Mouse (Mus musculus) thymus, postnatal 4 days (tissue): ENCODE results near the gene Zfp963.

Experiments
- DNase-seq: peaks from one replicate; pipeline ENCODE4 v3.0.0; 2021

Zfp963 gene

DNA sequence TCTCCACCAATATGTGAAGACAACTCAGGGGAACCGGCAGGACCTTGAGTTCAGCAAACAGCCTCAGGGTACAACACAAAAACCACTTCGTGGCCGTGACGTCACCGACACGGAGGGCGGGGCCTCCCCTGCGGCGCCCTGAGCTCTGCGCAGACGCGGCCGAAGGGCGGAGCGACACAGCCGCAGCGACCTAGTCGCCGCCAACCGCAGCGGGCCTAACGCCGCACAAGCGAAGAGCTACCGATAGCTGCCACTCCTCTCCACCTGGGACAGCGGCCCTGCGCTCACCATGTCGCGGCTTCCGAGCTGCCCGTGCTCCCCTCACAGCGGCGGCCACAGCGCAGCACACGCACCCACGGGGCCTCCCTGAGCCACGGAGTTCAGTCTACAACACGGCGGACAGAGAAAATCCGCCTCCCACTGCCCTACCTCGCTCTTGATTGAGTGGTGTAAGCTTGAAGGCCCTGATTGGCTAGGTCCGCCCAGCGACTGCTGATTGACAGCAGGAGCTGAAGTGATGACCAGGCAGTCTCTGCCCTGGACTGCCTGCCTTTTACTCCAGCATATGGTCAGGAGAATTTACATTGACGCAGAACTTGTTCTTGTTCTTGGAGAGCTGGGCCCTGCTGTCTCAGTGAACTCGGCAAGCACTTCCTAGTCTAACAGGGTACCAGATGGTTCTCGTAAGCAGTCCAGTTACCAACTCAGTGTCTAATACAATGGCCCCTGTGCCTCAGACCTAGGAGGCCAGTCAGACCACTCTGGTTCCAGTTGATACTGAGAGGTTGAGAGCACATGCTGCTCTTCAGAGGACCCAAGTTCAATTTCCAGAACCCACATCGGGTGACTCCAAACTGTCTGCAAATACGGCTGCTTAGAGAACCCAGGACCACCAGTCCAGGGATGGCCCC lies at the start of gene Zfp963:
TSS of gene Zfp963 (minus strand) at position 427 of the 911 bp plus-strand sequence.
- DNase-seq = peak; percentile 99

DNA sequence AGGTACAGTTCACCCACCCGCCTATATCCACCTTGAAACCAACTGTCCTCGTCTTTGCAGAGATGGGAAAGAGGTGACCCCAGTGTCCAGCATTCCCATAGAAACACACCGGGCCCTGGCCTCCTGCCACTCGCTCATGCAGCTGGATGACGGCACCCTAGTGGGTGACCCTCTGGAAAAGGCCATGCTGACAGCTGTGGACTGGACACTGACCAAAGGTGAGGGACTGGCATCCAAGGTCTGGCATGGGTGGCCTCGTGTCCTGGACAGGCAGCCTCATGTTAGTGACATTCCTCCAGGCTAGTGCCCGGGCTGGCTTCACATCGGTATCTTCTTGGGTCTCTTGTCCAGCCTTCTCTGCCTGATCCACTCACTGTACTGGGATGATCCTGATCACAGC lies 49.5 kb upstream of the Zfp963 start:
- peak; percentile 9 for DNase-seq

DNA sequence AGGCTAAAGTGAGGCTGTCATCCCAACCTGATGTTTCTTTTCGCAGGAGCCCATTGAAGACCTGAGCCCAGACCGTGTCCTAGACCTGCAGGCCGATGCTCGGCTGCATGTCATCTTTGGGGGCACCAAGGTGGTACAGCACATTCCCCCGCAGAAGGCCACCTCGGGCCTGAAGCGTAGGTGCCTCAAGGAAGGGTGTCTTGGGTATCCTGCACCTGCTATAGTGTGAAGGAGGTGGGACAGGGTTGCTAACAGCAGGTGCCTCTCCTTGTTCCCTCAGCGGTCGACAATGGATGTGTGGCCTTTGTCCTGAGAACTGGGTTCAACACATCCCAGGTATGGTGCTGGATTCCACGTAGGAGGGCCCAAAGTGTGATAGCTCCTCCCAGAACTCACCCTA lies 47.9 kb upstream of the Zfp963 start:
- peak; percentile 2 for DNase-seq

DNA sequence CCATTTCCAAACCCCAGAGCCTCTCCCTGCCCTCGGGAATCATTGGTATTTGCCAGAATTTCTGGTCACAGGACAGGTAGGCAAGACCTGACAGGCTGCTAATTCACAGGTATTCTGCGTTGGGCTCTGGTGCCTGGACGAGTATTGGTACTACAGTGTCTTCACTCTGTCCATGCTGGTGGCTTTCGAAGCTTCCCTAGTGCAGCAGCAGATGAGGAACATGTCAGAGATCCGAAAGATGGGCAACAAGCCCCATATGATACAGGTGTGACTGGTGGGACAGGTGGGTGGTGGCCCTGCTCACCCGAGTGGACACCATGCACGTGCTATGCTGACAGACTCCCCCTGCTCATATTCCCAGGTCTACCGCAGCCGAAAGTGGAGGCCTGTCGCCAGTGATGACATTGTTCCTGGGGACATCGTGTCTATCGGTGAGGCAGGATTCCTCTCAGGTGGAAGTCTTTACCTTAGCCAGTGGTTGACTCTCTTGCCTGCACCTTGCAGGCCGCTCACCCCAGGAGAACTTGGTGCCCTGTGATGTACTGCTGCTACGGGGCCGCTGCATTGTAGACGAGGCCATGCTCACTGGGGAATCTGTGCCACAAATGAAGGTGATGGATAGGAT lies 47.1 kb upstream of the Zfp963 start:
- peak; percentile 3 for DNase-seq

DNA sequence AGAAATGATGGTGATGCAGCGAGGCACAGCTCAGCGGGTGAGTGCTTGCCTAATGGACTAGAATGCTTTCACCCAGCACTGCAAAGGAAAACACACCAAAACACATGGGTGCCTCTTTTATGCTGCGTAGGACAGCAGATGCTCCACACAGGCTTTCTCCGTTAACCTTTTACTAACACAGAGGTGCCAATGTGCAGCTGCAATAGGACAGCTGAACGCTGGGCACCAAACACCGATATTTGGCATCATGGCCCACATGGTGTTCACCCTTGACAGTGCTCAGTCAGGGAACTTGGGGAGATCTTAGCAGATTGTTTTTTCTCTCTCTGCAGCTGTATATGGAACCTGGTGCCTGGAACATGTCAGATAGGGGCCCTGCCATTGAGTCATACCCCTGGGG lies 45.1 kb upstream of the Zfp963 start:
- peak; percentile 1 for DNase-seq

DNA sequence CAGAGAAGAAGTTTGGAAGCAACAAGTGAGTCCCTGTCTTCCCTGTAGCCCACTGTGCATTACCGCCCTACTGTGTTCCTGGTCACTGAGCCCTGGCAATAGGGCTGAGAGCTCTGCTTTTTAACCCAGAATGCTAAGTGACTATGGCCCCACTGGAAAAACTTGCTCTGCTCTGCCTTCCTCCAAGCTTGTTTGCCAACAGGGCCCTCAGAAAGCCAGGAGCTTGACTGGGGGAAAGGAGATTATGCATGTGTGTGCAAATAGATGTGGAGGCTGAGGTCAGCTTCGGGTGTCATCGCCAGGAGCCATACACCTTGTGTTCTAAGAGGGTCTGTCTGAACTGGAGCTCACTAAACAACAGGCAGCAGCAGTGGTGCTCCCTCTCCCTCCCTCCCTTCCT lies 44.3 kb upstream of the Zfp963 start:
- DNase-seq = peak; percentile 3

DNA sequence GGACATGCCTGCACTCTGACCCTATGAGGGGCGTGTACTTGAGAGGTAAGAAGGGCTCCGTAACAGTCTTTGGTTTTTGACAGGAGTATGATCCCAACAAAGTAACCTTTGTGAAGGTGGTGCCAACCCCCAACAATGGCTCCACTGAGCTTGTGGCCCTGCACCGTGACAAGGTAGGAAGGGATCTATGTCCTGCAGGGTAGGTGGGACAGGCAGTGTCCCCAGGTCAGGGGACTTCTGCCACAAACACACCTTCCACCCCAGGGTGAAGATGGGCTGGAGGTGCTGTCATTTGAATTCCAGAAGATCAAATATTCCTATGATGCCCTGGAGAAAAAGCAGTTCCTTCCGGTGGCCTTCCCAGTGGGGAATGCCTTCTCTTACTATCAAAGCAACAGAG lies 43.9 kb upstream of the Zfp963 start:
- DNase-seq = peak; percentile 4

DNA sequence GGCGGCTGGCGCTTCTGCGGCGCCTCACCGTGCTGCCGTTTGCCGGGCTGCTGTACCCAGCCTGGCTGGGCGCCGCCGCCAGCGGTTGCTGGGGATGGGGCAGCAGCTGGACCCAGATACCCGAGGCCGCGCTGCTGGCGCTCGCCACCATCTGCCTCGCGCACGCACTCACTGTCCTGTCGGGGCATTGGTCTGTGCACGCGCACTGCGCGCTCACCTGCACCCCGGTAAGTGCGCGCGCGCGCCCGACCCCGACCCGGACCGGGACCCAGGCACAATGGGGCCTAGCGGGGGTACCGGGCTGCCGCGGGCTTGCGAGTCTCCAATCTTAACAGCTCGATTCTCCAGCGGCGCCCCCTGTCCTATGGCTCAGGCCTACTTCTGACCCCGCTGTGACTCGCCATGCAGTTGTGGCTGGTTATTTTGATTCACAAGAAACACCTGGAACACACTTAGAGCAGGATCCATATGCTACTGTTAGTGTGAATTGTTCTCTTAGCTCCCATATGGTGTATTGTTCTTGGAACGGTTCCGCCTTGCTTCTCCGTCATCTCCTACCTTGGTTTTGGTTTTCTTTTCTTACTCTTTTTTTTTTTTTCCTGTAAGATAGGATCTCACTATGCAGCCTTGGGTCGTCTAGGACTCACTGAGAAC lies 41.8 kb upstream of the Zfp963 start:
- peak; percentile 78 for DNase-seq

DNA sequence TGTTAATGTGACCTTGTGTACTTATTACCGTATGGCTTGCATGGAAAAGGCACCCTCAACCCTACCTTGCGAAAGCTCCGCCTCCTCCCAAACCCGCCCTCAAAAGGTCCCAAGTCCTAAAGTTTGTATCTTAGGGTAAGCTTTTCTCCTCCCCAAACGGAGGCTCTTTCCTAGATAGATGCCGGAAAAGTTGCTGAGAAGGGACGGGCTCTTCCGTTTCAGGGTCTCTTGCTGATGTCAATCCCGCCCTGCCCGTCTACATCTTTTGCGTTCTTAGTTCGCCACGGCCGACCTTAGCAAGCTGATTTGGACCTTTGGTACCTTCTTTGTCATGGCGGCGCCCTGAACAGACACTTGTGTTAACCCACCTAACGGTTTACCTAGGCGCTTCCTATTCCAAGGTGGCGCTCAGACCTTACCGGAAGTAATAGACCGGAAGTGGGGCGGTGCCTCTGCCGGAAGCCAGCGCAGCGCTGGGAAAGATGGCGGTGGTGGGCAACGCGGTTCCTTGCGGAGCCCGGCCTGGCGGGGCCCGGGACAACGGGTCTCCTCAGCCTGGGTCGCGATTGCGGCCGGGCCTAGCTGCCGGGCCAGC lies 41.1 kb upstream of the Zfp963 start, which contains the start of the genes Atp13a1 and Zfp866:
TSS of gene Atp13a1 (plus strand) at position 391 of the 595 bp plus-strand sequence.
TSS of gene Zfp866 (minus strand) at position 406 of the 595 bp plus-strand sequence.
- DNase-seq = peak; percentile 92

DNA sequence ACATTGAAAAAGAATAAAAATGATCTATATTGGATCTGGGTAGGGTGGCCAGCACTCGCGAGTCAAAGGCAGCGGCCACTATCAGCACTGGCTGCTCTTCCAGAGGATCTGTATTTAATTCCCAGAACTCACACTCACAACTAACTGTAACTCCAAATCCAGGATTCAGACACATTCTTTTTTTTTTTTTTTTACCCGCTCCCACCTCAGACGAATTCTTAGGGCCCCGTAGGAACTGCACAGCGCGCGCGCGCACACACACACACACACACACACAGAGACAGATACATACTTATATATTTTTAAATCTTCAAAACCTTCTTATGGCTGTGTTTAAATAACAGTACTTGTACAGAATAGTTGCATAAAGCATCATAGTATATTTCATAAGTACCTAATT lies 40.6 kb upstream of the Zfp963 start:
- DNase-seq = peak; percentile 46

DNA sequence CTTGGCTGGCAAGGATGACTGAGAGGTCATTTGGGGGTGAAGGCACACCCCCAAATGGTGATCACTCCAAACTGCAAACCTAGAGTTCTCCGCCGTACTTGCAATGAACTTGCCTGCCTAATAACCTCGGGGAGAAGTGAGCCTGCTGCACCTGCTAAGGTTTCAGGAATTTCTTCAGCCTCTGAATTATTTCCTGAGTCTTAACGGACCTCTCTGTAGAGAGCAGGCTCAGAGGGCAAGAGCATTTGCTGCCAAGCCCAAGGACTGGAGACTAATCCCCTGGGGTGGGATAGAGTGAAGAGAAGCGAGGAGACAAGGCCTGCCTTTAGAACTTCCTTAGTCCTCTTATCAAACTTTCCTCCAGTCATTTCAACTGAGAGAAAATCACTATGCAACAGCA lies 40.0 kb upstream of the Zfp963 start:
- DNase-seq = peak; percentile 8

DNA sequence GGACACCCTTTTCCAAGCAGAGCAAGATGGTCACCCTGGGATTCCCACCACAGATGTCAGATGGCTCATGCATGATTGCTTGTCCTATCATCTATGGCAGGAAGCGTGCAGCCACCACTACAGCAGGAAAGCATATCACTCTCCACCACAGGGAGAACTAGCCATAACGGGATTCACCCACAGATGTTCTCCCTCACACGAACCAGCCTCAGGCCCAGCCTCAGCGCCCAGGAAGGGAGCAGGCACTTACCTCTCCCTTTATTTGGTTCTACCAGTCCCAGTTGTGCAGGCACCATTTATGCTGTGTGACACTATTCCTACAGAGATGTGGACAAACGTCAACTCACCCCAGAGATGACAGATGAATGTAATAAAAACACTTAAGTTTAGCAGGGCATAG lies 39.3 kb upstream of the Zfp963 start:
- DNase-seq = peak; percentile 5

DNA sequence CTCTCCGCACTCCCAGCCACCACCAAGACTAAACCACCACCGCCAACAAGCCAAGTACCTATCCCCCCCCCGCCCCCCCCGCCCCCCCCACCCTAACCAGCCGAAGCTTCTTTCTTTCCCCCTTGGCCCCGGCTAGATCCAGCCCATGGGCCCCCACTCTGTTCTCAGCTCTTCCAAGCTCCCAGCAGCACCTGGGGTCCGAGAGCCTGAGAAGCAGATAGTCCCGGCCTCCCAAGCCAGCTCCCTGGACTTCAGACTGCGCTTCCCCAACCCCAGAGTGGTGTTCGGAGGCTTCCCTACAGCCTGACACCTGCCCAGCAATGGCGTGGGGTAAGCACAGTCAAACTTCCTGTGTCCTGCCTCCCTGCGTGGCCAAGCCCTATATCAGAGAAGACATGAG lies 27.3 kb upstream of the Zfp963 start:
- no peak for DNase-seq

DNA sequence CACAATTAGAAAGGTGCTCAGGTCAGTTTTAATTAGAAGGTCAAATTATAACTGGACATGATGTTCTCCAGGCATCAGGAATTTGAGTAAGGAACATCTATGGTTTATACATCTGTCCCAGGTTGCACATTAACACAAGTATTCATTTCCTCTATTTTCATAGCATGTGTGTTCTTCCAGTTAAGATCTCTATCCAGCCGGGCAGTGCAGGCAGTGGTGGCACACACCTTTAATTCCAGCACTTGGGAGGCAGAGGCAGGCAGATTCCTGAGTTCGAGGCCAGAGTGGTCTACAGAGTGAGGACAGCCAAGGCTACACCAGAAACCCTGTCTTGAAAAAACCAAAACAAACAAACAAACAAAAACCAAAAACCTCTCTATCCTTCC lies 25.4 kb upstream of the Zfp963 start:
- DNase-seq = no peak

DNA sequence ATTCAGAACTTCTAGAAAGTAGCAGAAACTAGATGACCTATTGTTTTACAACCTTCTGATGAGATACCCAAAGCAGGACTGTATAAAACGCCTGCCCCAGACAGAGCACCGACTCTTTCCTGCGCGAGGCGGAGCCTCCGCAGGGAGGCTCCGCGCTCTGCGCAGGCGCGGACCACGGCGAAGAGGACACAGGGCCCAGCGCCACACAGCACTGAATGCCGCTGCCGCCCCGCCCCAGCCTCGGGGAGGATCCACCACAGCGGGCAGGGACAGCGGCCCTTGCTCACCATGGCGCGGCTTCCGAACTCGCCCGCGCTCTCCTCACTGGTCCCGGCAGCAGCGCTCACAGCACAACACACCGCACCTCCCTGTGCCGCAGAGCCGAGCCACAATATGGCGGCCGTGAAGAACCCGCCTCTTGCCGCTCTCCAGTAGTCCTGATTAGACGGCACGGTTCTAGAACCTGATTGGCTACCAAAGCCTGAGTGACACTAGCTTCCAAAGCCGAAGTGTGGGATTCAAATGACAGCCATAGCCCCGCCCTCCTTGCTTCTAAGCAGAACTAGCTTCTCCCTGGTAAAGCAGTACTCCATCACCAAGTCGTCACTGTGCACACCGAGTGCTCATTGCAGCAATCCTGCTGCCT lies 24.9 kb upstream of the Zfp963 start, which contains the start of gene Gm20422:
TSS of gene Gm20422 (minus strand) at position 384 of the 646 bp plus-strand sequence.
- DNase-seq = peak; percentile 88

DNA sequence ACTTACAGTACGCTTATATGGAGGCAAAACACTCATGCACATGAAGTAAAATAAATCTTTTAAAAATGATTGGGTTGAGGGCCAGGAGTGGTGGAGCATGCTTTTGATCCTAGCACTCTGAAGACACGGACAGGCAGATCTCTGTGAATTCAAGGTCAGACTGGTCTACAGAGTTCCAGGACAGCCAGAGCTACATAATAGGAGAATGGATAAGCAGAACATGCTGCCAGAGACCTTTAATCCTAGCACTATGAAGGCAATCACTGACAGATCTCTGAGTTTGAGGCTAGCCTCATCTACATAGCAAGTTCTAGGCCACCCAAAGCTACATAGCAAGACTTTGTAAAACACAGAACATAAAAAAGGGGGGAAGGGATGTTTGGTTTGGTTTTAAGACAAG lies 22.3 kb upstream of the Zfp963 start:
- DNase-seq = peak; percentile 0

DNA sequence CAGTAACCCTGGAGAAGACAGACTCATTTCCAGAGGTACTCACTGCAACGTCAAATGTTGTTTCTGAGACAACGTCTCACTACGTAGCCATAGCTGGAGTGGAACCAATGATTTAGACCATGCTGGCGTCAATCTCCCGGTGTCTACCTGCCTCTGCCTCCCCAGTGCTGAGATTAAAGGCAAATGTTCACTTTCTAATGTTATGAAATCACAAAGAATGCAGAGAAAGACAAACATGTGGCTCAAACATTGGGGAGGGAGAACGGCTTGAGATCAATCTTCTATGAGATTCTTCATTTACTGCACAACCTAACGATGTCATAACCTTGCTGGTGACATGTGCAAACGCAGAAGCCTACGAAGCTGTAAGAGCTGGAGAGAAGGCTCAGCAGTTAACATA lies 21.5 kb upstream of the Zfp963 start:
- DNase-seq = no peak

DNA sequence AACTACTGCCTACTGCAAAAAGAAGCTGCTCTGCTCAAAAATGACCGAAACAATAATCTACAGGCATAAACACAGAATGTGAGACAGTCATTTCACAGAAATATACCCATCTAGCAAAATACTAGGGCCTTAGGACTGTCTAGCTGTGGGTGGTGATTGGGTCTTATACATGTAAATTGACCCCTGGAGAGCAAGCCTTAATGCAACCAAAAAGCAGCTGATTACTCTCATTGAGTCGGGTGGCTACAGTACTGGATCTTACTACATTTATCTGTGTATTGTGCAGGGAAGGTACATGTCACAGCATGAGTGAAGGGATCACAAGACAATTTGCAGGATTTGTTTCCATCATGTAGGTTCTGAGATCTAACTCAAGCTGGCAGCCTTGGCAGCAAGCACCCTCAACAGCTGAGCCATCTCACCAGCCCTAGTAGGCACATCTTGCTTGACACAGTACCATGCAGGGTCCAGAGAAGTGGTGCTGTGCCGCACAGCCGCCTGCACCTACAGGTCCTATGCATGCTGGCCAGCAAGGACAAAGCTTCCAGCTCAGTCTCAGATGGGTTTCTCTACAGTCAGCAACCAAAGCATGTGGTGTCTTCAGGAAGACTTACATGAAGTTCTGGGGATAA lies 12.2 kb upstream of the Zfp963 start:
- DNase-seq = no peak

DNA sequence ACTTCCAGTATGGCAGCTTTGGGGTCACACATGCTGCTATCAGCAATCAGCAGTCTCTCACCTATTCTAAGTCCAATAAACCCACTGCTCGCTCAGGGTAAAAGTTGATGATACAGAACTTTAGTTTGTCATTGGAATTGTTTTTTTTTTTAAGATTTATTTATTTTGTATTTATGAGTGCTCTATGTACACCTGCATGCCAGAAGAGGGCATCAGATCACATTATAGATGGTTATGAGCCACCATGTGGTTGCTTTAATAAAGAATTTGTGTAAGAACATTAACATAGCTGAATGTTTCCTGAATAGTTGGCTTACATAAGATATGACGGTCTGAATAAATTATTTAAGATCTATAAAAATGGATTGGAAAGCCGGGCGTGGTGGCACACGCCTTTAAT lies 8.5 kb upstream of the Zfp963 start:
- DNase-seq = no peak

DNA sequence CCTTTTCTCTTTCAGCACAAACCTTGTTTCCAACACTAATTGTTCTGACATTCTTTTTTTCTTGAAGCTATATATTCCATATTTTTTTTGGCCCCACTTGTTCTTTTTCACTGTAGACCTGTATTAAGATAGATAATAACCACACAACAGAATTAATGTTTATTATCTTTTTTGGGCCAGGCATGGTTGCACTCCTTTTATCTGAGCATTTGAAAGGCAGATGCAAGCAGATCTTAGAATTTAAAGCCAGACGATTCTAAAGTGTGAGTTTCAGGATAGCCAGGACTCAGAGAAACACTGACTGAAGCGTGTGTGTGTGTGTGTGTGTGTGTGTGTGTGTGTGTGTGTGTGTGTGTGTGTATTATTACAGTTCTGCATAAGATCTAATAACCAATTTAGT lies 2.7 kb upstream of the Zfp963 start:
- DNase-seq = no peak

DNA sequence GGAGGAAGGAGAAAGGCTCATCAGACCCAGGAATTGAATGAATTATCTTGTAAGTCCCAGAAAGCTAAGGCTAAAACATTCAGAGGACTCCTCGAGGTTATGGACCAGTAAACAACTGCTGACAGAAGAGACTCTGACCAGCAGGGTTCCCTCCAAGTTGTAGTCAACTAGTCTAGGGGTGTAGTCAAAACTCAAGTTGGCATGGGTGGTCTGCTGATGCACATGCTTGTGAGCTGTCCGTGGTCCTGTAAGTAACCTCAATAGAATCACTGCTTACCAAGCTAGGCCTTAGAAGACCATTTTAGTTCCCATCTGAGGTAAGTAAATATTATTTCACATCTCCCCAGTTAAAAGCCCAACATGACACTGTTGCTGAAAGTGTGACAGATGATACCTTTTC lies 8.5 kb downstream of the Zfp963 start:
- no peak for DNase-seq

DNA sequence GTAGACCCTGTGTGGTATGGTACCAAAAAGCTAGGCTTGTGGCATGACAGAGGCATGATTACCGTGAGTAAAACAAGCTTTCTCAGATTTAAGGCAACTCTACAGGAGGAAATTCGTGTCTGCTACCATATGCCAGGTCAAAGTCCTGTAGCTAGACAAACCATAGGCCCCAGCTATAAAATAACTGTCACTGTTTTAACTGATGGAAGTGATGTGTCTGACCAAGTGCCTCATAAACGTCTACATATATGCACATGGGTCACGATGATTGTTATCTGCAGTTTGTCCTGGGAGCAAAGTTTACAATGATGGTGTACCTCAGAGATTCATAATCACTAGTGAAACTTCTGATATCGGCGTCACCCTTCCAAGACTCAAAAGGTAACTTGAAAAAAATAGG lies 9.0 kb downstream of the Zfp963 start:
- DNase-seq = no peak
